Mouse (Mus musculus) MEL (cell line): ENCODE measurements around the gene Tm4sf4.

Source experiments
- EP300 ChIP-seq, 2 experiments: IDR thresholded peaks; 2 replicates each; pipeline ENCODE4 v1.6.1; 2011; ENCODE audit warnings: improper control_type of control experiment in 2 of 2, low read length in 2 of 2, low read depth in 1 of 2, mild to moderate bottlenecking in 1 of 2
- MAX ChIP-seq: IDR thresholded peaks from 2 replicates; pipeline ENCODE4 v1.6.1; 2011; ENCODE audit warnings: low read length, improper control_type of control experiment

DNA sequence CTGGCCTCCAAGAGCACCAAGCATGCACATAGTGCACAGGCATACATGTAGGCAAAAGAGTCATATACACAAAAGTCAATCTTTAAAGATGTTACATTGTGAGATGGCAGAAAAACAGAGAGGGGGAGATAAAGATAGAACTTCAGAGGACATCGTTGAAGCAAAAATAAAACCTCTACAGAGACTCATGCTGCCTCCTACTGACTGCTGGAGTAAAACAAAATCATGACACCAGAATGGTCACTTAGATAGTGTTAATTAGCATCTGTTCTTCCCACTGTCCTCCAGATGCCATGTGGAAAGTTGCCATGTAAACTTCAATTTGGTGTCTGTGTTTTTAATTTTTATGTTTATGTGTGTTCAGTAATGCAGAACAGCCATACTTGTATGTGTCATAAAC lies 22.8 kb downstream of the Tm4sf4 start:
- TF ChIP-seq EP300 (IDR thresholded peaks at IDR 0.05; ENCODE audit: low read depth in 1 of 2, low read length in 2 of 2) (no peak), MAX (no peak)
